Mouse (Mus musculus) heart, adult 2 months (tissue): Measurements from ENCODE around the gene Cux2.

Experiments used
- CTCF ChIP-seq: fragments of 200-600 bp; IDR thresholded peaks from 2 replicates; pipeline ENCODE4 v1.8.1; 2022; ENCODE audit warnings: antibody characterized with exemption, mild to moderate bottlenecking, moderate library complexity
- EP300 ChIP-seq: fragments of 200-500 bp; IDR thresholded peaks from 2 replicates; pipeline ENCODE4 v1.6.1; 2011; ENCODE audit warnings: low read depth, low read length, control low read depth; ENCODE audit not compliant: insufficient read depth
- POLR2A ChIP-seq: fragments of 200-500 bp; IDR thresholded peaks from 2 replicates; pipeline ENCODE4 v1.6.1; 2011; ENCODE audit warnings: mild to moderate bottlenecking, low read depth, low read length, control low read depth; ENCODE audit not compliant: insufficient read depth

- TF ChIP-seq CTCF (no peak), POLR2A (no peak), EP300 (no peak)
Measured at GRCm38 (mm10) chr5:121819559-121819958, 230.3 kb downstream of the Cux2 start.
